Mouse (Mus musculus) megakaryocyte, embryonic 14.5 days (primary cell): ENCODE measurements at regions not wholly inside any gene's neighbourhood (a gene's known extent, or its start where the extent isn't known, plus 50 kb on each side); places are given as distances from the start of the nearest gene placed in this dataset.

ENCODE experiments used
- FLI1 ChIP-seq: IDR thresholded peaks from 2 replicates; pipeline ENCODE4 v1.6.1; 2012; ENCODE audit warnings: low read length, inconsistent platforms, mixed read lengths
- GATA1 ChIP-seq: IDR thresholded peaks from 3 replicates; pipeline ENCODE4 v1.6.1; 2012; ENCODE audit warnings: mixed read lengths, low read length, inconsistent platforms, borderline replicate concordance

DNA sequence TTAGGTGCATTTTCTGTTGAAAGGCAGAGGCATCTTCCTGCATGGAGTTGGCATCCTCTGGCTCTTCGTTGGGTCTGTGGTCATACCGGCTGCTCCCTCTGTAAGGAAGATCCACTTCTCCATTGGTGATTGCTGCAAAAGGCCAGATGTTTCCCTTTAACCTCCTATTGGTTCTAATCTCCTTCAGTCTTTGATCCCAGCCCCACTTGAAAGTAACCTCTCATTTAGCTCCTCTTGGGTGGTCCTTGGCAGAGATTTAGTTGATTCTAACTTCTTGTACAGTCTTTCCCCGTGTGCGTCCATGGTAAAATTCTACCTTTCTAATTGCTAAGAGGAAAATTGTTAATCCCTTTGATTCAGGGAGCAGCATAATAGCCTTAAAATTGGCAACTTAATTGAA is 347.4 kb upstream of the Ddhd1 start:
- TF ChIP-seq GATA1 (no peak), FLI1 (no peak)
